Mouse (Mus musculus) heart, embryonic 10.5 days (tissue): ENCODE results near the gene Ly75. TPM values are rescaled to one million over a fixed set of nuclear protein-coding genes. Genes with fewer than 3 reads are reported as not detected.

Experiments used
- DNase-seq: peaks from one replicate; pipeline ENCODE4 v3.0.0-alpha.2; 2017; ENCODE audit warnings: low spot score
- H3K27ac ChIP-seq: fragments of 300-500 bp; sonication (generic); 2 replicates; pipeline ENCODE4 v1.5.1; 2016; ENCODE audit warnings: mild to moderate bottlenecking
- H3K27me3 ChIP-seq: fragments of 300-500 bp; sonication (generic); 2 replicates; pipeline ENCODE4 v1.6.1; 2016; ENCODE audit warnings: mild to moderate bottlenecking; ENCODE audit not compliant: poor library complexity, insufficient read depth, severe bottlenecking
- H3K36me3 ChIP-seq: fragments of 300-500 bp; sonication (generic); 2 replicates; pipeline ENCODE4 v1.6.1; 2016; ENCODE audit warnings: mild to moderate bottlenecking, moderate library complexity
- H3K4me1 ChIP-seq: fragments of 300-500 bp; sonication (generic); 2 replicates; pipeline ENCODE4 v1.6.1; 2016; ENCODE audit warnings: mild to moderate bottlenecking
- H3K4me3 ChIP-seq: fragments of 300-500 bp; sonication (generic); 2 replicates; pipeline ENCODE4 v1.5.1; 2016; ENCODE audit warnings: mild to moderate bottlenecking, moderate library complexity
- H3K9me3 ChIP-seq: fragments of 300-500 bp; sonication (generic); 2 replicates; pipeline ENCODE4 v1.6.1; 2016; ENCODE audit warnings: mild to moderate bottlenecking, moderate library complexity
- WGBS: fragments of 180-500 bp; shearing (Covaris S2); methylation state at CpG from one replicate; pipeline ENCODE4 v1.1.7; 2016; 5-methylcytosine and 5-hydroxymethylcytosine counted together
- polyA plus RNA-seq: library from polyadenylated mRNA; unstranded; fragments of >200 nt; fragmentation: Nextera tagmentation; extraction: Ambion mirVana; gene quantifications from 2 replicates; pipeline ENCODE4 v1.2.1, GENCODE M21; 2016

The Ly75 gene
- polyA plus RNA-seq: 5.3 and 6.6 TPM in 2 replicates

DNA sequence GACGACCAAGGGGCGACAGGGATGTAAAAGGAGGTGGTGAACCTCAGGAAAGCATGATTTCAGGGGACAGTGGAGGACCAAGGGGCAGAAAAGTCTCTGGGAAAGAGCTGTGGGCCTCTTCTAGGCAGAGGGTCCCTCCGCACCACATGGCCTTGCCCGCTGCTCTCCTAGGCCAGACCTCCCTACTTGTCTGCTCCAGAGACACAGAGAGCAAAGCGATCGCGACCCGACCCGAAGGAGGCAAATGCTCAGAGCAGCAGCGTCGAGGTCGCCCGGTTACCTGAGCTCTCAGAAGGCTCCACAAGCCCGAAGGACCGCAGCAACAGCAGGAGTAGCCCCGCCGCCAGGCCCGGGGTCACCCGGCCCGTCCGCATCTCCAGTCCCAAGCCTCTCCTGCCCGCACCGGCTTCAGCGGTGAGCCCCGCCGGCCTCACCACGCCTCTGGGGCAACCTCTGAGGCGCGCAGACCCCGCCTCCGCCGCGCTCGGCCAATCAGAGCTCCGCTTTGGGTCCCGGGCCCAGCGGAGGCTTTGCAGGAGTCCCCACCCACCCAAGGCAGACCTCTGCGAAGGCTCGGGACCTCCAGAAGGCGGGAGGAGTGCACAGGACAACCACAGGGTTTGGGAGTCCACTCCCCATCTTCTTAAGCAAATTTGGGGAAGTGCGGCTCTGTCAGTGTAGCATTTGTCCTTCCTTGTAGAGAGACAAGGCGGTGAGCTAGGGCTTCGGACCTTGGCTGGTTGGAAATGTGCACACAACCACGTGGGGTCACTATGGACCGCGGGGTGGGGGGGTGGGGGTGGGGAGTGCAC, at the start of gene Ly75:
Gene Ly75, minus strand, starts transcription at position 446 of the 812 bp plus-strand sequence.
- peak; percentile 95 for DNase-seq
- no peaks in the 10 kb centered on the region for H3K9me3 ChIP-seq
- no peaks in the 10 kb centered on the region for H3K27me3 ChIP-seq
- no peaks in the 10 kb centered on the region for H3K36me3 ChIP-seq
- H3K27ac ChIP-seq: peak within 1 kb of the TSS; percentile 82
- H3K4me3 ChIP-seq: peak within 1 kb of the TSS; percentile 66
- 1% methylated on average over 46 of the region's 46 CpGs for WGBS
- H3K4me1 ChIP-seq: peaks cover 10% of the 10 kb centered on the region

DNA sequence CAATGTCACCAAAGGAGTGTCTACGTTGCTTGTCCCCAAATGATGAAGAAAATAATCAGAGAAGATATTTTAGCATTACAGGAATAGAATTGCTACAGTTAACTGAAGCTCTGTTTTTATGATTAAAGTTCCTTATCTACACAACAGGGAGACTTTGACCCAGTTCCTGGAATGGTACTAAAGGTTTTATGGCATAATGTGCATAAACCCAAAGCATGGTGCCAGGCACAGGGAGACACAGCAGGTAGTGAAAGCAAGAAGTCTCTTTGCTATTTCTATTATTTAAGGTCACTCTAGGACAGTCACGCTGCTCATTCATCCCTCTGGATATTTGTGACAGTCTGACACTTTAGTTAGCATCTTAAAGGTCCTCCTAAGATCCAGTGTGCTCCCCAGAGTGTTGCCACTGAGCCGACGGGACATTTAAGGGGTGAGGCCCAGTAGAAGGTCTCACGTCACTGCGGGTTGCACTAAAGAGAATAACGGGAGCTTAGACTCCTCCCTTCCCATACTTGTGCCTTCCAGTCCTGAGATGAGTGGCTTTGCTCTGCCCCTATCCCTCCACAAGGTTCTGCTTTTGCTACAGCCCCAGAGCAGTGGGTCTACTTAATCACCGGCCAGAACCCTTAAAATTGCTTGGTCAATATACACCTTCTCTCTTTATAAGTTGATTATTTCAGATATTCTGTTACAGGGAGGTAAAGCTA, 47.4 kb upstream of the Ly75 start:
- Histone ChIP-seq H3K27ac (no peak overlapping the region), H3K9me3 (no peaks in the 10 kb centered on the region), H3K36me3 (no peaks in the 10 kb centered on the region), H3K4me3 (no peak overlapping the region), H3K4me1 (peaks cover 3% of the 10 kb centered on the region; the same call in 1 of the 2 replicates), H3K27me3 (no peaks in the 10 kb centered on the region)
- 72% methylated on average over 8 of the region's 8 CpGs for WGBS
- no peak for DNase-seq

DNA sequence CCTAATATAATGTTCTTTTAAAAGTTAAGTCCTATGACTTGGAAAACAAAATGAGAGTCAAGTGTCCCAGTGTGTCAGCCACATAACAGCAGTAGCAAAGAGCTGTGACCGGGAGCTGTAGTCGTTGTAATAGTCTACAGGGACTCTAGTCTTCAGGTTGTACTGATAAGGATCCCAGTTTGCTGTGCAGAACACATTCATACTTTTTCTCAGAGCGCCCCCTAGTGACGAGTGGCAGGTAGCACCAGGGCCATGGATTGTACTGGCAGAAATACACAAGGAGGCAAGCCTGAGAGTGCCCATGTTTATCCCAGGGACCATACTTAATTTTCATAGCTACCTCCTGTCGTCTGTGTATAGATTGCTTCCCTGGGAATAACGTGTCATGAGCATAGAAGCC, 35.0 kb upstream of the Ly75 start:
- Histone ChIP-seq H3K36me3 (no peaks in the 10 kb centered on the region), H3K4me3 (no peak overlapping the region), H3K9me3 (no peaks in the 10 kb centered on the region), H3K27ac (no peak overlapping the region), H3K27me3 (no peaks in the 10 kb centered on the region), H3K4me1 (peaks cover 4% of the 10 kb centered on the region; the same call in 1 of the 2 replicates)
- 6% methylated on average over 6 of the region's 6 CpGs for WGBS
- peak; percentile 88 for DNase-seq

DNA sequence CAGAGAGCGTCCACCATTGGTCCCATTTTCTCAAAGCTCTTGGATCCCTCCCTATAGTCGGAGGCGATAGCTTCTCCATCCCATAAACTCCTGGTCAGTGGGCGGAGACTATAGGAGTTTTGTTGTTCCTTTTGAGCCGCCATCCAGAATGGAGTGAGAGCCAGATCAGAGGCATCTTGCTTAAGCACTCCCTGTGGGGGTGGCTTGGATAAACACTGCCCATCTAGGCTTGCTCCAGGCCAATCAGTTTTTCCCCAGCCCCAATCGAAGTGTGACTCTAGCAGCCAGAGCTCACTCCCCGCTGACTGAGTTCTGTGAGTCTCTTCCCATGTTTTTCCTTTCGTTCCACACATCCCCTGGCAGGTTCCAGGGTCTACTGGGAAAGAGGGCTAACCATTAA, 31.2 kb upstream of the Ly75 start:
- H3K36me3 ChIP-seq: no peaks in the 10 kb centered on the region
- no peaks in the 10 kb centered on the region for H3K9me3 ChIP-seq
- no peak for DNase-seq
- no peak overlapping the region for H3K27ac ChIP-seq
- no peak overlapping the region for H3K4me3 ChIP-seq
- no peaks in the 10 kb centered on the region for H3K27me3 ChIP-seq
- peaks cover 4% of the 10 kb centered on the region; the same call in 1 of the 2 replicates for H3K4me1 ChIP-seq
- WGBS: 53% methylated on average over 8 of the region's 8 CpGs

DNA sequence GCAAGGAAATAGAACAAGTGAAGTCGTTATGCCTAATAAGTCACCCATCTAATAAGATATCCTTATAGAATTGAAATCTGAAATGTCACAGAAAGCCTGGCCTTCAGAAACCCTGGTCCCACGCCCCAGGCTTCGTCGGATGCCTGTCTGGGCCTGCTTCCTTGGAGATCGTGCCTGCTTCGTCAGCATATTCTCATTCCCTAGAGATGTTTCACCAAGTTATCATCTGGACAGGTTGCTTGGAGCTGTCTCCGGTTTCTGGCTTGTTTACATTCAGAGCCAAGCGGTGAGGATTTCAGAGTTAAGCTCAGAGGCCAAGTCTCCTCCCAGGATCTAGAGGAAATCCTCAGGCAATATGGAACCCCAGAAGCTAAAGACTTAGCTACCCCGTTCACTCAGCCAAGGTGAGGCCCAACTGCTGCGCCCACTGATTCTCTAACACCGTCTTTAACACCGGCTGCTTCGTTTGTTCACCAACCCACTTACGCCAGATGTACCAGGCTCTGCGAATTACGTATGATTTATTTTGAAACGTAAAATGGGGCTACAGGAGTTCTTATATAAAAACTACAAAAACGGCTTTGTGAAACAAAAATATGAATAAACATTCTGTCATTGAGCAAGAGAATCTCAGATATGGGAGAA, 30.0 kb upstream of the Ly75 start:
- Histone ChIP-seq H3K9me3 (no peaks in the 10 kb centered on the region), H3K27me3 (no peaks in the 10 kb centered on the region), H3K27ac (no peak overlapping the region), H3K4me3 (no peak overlapping the region), H3K4me1 (peaks cover 4% of the 10 kb centered on the region; the same call in 1 of the 2 replicates), H3K36me3 (no peaks in the 10 kb centered on the region)
- WGBS: 81% methylated on average over 18 of the region's 18 CpGs
- no peak for DNase-seq

DNA sequence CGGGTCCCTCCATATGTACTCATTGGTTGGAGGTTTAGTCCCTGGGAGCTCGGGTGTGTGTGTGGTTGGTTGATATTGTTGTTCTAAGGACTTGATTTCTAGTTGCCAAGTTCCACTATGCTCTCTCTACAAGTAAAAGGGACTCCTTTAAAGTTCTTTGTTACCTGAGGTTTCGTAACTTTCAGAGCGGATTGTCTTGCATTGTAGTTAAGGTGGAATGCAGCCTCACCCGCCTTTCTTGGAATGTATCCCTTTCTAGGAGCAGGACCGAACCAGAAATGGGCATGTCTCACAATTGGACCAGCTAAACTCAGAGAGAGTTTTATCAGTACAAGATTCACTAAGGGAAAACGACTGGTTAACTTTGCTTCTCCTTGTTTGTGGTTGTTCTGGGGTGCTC, 28.1 kb upstream of the Ly75 start:
- Histone ChIP-seq H3K4me3 (no peak overlapping the region), H3K27me3 (no peaks in the 10 kb centered on the region), H3K9me3 (no peaks in the 10 kb centered on the region), H3K36me3 (no peaks in the 10 kb centered on the region), H3K4me1 (peaks cover 4% of the 10 kb centered on the region; the same call in 1 of the 2 replicates), H3K27ac (no peak overlapping the region)
- DNase-seq: no peak
- 81% methylated on average over 7 of the region's 7 CpGs for WGBS

DNA sequence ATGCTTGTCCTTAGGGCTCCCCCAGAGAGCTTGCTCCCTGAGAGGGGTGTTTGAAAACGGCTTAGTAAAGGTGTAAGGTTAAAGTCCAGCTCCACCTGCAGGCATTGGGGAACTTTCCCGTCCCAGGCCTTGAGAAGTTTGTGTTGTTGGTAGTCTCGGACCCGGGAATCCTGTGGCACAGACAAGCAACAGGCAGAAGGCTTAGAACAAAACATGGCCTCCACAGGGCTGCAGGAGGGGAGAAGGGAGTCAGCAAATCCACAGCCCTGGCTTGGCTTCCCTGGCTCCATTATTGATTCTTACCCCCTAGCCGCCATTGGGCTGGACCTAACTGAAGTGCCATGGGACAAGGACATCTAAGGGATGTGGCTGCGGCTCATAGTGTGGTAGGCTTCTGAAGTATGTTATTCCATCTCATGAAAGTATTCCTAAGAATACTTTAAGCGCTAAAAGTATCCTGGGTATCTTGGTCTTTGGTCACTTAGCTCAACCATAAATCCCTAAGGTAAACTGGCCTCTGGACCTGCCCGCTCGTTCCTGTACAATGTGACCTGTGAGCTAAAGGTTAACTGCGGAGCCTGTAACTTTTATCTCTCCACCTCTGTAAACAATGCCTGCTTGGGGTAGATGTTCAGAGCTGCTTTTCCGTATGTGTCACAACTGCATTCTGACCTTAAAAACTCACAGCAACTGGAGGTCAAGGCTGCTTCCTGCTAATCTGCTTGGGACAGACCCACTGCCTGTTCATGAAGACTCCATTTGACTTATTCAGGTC, 27.1 kb upstream of the Ly75 start:
- H3K27me3 ChIP-seq: no peaks in the 10 kb centered on the region
- peaks cover 4% of the 10 kb centered on the region; the same call in 1 of the 2 replicates for H3K4me1 ChIP-seq
- DNase-seq: no peak
- no peak overlapping the region for H3K27ac ChIP-seq
- H3K36me3 ChIP-seq: no peaks in the 10 kb centered on the region
- no peaks in the 10 kb centered on the region for H3K9me3 ChIP-seq
- WGBS: 65% methylated on average over 11 of the region's 11 CpGs
- no peak overlapping the region for H3K4me3 ChIP-seq

DNA sequence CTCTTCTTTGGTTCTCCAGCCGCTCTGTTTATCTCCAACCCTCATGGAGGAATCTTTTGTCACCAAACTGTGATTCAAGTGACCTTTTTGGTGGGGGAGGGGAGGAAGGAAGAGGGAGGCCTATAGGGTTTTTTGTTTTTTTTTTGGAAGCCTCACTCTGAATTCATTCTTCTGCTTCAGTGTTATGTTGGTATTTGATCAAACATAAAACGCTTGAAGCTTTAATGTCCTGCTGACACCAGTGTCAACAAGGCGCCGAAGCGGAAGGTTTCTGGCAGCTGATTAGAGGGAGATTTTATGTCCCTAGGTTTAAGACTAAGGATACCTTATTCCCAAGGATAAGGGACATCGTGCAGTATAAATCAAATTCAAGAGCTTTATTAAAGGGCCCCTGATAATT, 26.1 kb upstream of the Ly75 start:
- WGBS: 70% methylated on average over 6 of the region's 6 CpGs
- Histone ChIP-seq H3K36me3 (no peaks in the 10 kb centered on the region), H3K4me3 (no peak overlapping the region), H3K9me3 (no peaks in the 10 kb centered on the region), H3K27ac (no peak overlapping the region), H3K27me3 (no peaks in the 10 kb centered on the region), H3K4me1 (peaks cover 1% of the 10 kb centered on the region; the same call in 1 of the 2 replicates)
- DNase-seq: no peak

DNA sequence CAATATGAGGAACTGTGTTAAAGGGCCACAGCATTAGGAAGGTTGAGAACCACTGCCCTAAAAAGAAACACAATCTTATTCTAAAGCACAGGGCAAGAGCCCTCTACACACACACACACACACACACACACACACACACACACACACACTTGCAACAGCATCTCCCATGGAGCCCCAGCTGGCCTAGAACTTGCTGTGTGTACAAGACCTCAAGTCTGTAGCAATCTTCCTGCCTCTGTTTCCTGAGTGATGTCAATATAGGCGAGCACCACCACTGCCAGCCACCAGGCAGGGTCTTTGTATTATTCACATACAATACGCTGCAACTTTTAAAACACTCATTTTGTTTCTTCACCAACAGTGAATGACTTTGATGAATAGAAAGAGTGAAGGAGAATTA, 24.3 kb upstream of the Ly75 start:
- no peaks in the 10 kb centered on the region for H3K36me3 ChIP-seq
- H3K27me3 ChIP-seq: no peaks in the 10 kb centered on the region
- no peak overlapping the region for H3K27ac ChIP-seq
- H3K4me1 ChIP-seq: 0 out of 2 replicates have a peak, but pooled peaks cover 3% of the 10 kb centered on the region
- 84% methylated on average over 2 of the region's 2 CpGs for WGBS
- H3K9me3 ChIP-seq: no peaks in the 10 kb centered on the region
- H3K4me3 ChIP-seq: no peak overlapping the region
- DNase-seq: no peak

DNA sequence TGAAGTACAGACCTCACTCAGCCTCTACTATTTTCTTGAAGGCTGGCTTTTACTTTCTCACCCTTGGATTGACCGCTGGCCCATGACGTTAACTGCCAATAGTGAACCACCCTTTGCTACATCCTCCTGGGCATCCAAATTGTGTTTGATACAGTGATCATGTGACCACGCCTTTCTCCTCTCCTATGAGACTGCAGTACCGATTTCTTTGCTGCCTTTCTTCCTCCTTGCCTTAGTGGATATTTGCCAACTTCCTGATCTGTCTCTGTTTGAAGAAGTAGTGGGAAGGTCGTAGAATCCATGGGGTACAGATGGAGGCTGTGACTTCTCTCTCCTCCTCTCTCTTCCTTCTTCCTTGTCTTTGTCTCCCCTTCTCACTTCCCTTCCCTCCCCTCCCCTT, 22.3 kb upstream of the Ly75 start:
- H3K36me3 ChIP-seq: no peaks in the 10 kb centered on the region
- no peaks in the 10 kb centered on the region for H3K27me3 ChIP-seq
- H3K9me3 ChIP-seq: no peaks in the 10 kb centered on the region
- no peak overlapping the region for H3K27ac ChIP-seq
- 88% methylated on average over 5 of the region's 5 CpGs for WGBS
- no peak for DNase-seq
- H3K4me1 ChIP-seq: 0 out of 2 replicates have a peak, but pooled peaks cover 3% of the 10 kb centered on the region
- no peak overlapping the region for H3K4me3 ChIP-seq

DNA sequence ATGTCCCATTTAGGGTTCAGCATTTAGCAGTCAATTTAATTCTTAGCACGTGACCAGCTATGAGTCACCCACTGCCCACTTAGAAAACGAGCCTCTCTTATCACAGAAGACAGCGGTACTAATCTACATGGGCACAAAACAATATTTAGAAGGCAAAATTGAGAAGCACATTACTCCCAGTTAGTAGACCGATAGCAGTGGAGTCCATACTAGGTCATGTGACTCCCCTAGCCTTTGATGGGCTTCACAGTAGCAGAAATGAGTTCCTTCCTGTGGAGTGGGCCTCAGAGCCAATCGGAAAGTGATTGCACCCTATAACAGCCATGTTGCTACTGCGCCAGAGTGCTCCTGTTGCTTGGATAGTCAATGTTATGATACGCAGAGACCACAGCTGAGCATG, 21.7 kb upstream of the Ly75 start:
- Histone ChIP-seq H3K9me3 (no peaks in the 10 kb centered on the region), H3K27me3 (no peaks in the 10 kb centered on the region), H3K36me3 (no peaks in the 10 kb centered on the region), H3K4me1 (0 out of 2 replicates have a peak, but pooled peaks cover 3% of the 10 kb centered on the region), H3K27ac (no peak overlapping the region), H3K4me3 (no peak overlapping the region)
- WGBS: 81% methylated on average over 7 of the region's 7 CpGs
- DNase-seq: peak; percentile 56

DNA sequence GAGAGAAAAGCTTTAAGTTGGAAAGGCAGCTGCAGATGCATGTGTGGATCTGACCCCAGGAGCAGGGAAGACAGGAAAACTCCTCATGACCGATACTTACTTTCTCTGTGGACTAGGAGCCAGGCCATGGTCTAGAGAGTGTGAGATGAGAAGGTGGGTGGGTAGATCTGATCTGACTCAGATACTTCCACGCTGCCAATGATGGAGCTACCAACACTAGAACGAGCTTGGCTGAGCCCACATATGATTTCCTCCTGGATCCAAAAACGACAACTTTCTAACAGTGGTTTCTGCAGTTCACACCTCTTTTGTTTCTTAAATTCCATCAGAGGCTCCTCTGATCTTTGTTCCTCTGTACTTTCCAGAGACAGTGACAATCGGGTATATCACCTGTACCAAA, 18.6 kb upstream of the Ly75 start:
- H3K4me3 ChIP-seq: no peak overlapping the region
- no peaks in the 10 kb centered on the region for H3K27me3 ChIP-seq
- 0 out of 2 replicates have a peak, but pooled peaks cover 3% of the 10 kb centered on the region for H3K4me1 ChIP-seq
- no peaks in the 10 kb centered on the region for H3K9me3 ChIP-seq
- H3K36me3 ChIP-seq: no peaks in the 10 kb centered on the region
- no peak overlapping the region for H3K27ac ChIP-seq
- DNase-seq: no peak
- WGBS: 62% methylated on average over 5 of the region's 5 CpGs
